ENCODE assay signal across 10 mouse cellular contexts in the genomic region with DNA sequence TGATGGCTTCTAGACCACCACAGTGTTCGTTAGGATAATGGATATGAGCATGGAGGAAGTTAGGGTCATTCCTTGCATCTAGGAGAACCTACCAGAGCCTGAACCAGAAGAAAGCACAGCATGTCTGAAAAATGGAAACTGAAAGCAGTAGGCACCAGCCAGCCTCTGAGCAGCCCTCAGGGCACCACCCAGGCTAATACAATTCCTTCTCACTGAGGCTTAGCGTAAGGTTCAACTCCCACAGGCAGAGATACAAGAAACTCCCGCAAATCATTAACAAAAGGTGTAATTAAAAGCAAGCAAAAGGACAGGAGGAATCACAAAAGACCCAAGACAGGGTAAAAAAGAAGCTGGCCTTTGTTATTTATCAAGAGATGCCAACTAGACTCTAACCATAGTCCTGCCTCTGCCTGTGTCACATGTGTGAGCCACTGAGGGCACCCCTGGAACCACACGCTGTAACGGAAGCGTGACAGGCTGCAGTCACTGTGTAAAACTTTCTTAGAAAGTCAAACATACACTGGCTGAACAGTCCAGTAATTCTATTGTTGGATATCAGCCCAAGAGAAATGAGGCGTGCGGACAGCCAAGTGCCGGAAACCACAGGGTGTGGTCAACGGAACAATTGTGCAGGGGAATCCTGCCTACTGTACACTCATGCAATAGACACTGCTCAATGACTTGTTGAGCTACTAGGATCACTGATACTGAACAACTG. TPM values are rescaled to one million over a fixed set of nuclear protein-coding genes. Genes with fewer than 3 reads are reported as not detected.
DNase-seq lines count a peak whose midpoint lies in the region; ATAC-seq and TF ChIP-seq lines count a peak whose summit lies in the region.
"Had no signal": no experiment of that assay in that cellular context is flagged by ENCODE, and none has a peak within 500 bp of the region (broad histone marks: within the 10 kb centered on the region; RNA-seq: fewer than 3 reads in every experiment).

No protein-coding gene starts in this region.

- no peak overlapping the region for H3K4me3 ChIP-seq in stomach, embryonic 16.5 days (replicated peaks; ENCODE audit: low read length)
- H3K4me3 ChIP-seq in stomach, postnatal 0 days (ENCODE audit: low read depth, low read length) = no peak overlapping the region
- H3K4me3 ChIP-seq in liver, embryonic 14.5 days (ENCODE audit: insufficient read depth in 1 of 2, low read depth in 2 of 2, low read length in 2 of 2) = no peak overlapping the region
- H3K4me3 ChIP-seq in forebrain, embryonic 13.5 days = no peak overlapping the region
- H3K4me3 ChIP-seq: limb, embryonic 12.5 days; neural tube, embryonic 12.5 days had no signal

- intact Hi-C loops in heart, postnatal 10 days (cut with DNase I) = no loop called here

- WGBS in stomach, embryonic 16.5 days = 60% methylated on average over 10 of the region's 10 CpGs
- 37% methylated on average over 10 of the region's 10 CpGs for WGBS in stomach, postnatal 0 days
- WGBS in liver, embryonic 14.5 days (ENCODE audit: insufficient replicate concordance) = 41% methylated on average over 10 of the region's 10 CpGs
- WGBS in forebrain, embryonic 13.5 days = 50% methylated on average over 10 of the region's 10 CpGs

- no peak overlapping the region for H3K27ac ChIP-seq in stomach, embryonic 16.5 days (ENCODE audit: low read length)
- H3K27ac ChIP-seq in stomach, postnatal 0 days (replicated peaks) = no peak overlapping the region
- no peak overlapping the region for H3K27ac ChIP-seq in liver, embryonic 14.5 days
- H3K27ac ChIP-seq in forebrain, embryonic 13.5 days = no peak overlapping the region
- H3K27ac ChIP-seq: limb, embryonic 12.5 days; neural tube, embryonic 12.5 days had no signal

- no peak for TF ChIP-seq EP300 in stomach, postnatal 0 days (optimal IDR thresholded peaks at IDR 0.05)
- no peak for TF ChIP-seq EP300 in liver, embryonic 14.5 days (IDR thresholded peaks at IDR 0.05; ENCODE audit: low read depth)

- 0 out of 2 replicates have a peak, but pooled peaks cover 7% of the 10 kb centered on the region for H3K4me1 ChIP-seq in stomach, embryonic 16.5 days (ENCODE audit: control insufficient read depth, insufficient read depth, low read length)
- no peaks in the 10 kb centered on the region for H3K4me1 ChIP-seq in stomach, postnatal 0 days (replicated peaks; ENCODE audit: control insufficient read depth, insufficient read depth)
- H3K4me1 ChIP-seq in liver, embryonic 14.5 days (replicated peaks; ENCODE audit: control insufficient read depth in 2 of 2, insufficient read depth in 2 of 2, low read length in 1 of 2) = no peaks in the 10 kb centered on the region
- peaks cover 9% of the 10 kb centered on the region for H3K4me1 ChIP-seq in forebrain, embryonic 13.5 days
- H3K4me1 ChIP-seq: limb, embryonic 12.5 days had no signal

- no peak overlapping the region for H3K9ac ChIP-seq in stomach, embryonic 16.5 days (ENCODE audit: low read length)
- no peak overlapping the region for H3K9ac ChIP-seq in stomach, postnatal 0 days (ENCODE audit: low read length)
- H3K9ac ChIP-seq in liver, embryonic 14.5 days (replicated peaks) = no peak overlapping the region
- H3K9ac ChIP-seq in forebrain, embryonic 13.5 days = no peak overlapping the region
- H3K9ac ChIP-seq: limb, embryonic 12.5 days; neural tube, embryonic 12.5 days had no signal

- H3K9me3 ChIP-seq in stomach, embryonic 16.5 days (replicated peaks; ENCODE audit: control insufficient read depth, low read length) = no peaks in the 10 kb centered on the region
- H3K9me3 ChIP-seq in stomach, postnatal 0 days (ENCODE audit: control insufficient read depth, low read length) = no peaks in the 10 kb centered on the region
- H3K9me3 ChIP-seq in liver, embryonic 14.5 days (ENCODE audit: control insufficient read depth, low read length) = no peaks in the 10 kb centered on the region
- H3K9me3 ChIP-seq in forebrain, embryonic 13.5 days (replicated peaks) = no peaks in the 10 kb centered on the region
- H3K9me3 ChIP-seq: limb, embryonic 12.5 days; neural tube, embryonic 12.5 days had no signal

- H3K27me3 ChIP-seq in stomach, embryonic 16.5 days (ENCODE audit: control insufficient read depth, insufficient read depth, low read length) = no peaks in the 10 kb centered on the region
- no peaks in the 10 kb centered on the region for H3K27me3 ChIP-seq in stomach, postnatal 0 days (ENCODE audit: control insufficient read depth, insufficient read depth, low read length)
- no peaks in the 10 kb centered on the region for H3K27me3 ChIP-seq in liver, embryonic 14.5 days (ENCODE audit: control insufficient read depth, insufficient read depth, low read length)
- H3K27me3 ChIP-seq in splenic B cell, adult 2 months (ENCODE audit: control insufficient read depth, insufficient read depth, low read length, poor library complexity, severe bottlenecking) = no peaks in the 10 kb centered on the region
- no peaks in the 10 kb centered on the region for H3K27me3 ChIP-seq in forebrain, embryonic 13.5 days
- H3K27me3 ChIP-seq: neural tube, embryonic 12.5 days had no signal

- ATAC-seq in stomach, embryonic 16.5 days (ENCODE audit: insufficient read depth, low FRiP score) = peak; percentile 29; the same call in 1 of the 2 replicates
- no peak for ATAC-seq in stomach, postnatal 0 days (ENCODE audit: low FRiP score, low TSS enrichment)
- ATAC-seq in liver, embryonic 14.5 days (ENCODE audit: insufficient read depth) = 0 out of 2 replicates have a peak, but pooled peaks have one; percentile 28
- no peak for ATAC-seq in forebrain, embryonic 13.5 days

- H3K36me3 ChIP-seq in stomach, embryonic 16.5 days (ENCODE audit: control insufficient read depth, insufficient read depth, low read length) = no peaks in the 10 kb centered on the region
- no peaks in the 10 kb centered on the region for H3K36me3 ChIP-seq in stomach, postnatal 0 days (ENCODE audit: control insufficient read depth, insufficient read depth, low read length)
- no peaks in the 10 kb centered on the region for H3K36me3 ChIP-seq in liver, embryonic 14.5 days (replicated peaks; ENCODE audit: control insufficient read depth, insufficient read depth, low read depth)
- no peaks in the 10 kb centered on the region for H3K36me3 ChIP-seq in splenic B cell, adult 2 months (ENCODE audit: control insufficient read depth, insufficient read depth, low read length, poor library complexity, severe bottlenecking)
- no peaks in the 10 kb centered on the region for H3K36me3 ChIP-seq in forebrain, embryonic 13.5 days (ENCODE audit: poor library complexity, severe bottlenecking)
- H3K36me3 ChIP-seq: limb, embryonic 12.5 days; neural tube, embryonic 12.5 days had no signal

- TF ChIP-seq CTCF in stomach, postnatal 0 days (IDR thresholded peaks at IDR 0.05; ENCODE audit: low read depth) = no peak
- no peak for TF ChIP-seq CTCF in liver, embryonic 14.5 days (IDR thresholded peaks at IDR 0.05; ENCODE audit: low read depth)

- H3K4me2 ChIP-seq in stomach, embryonic 16.5 days (ENCODE audit: low read depth, low read length) = no peak overlapping the region
- H3K4me2 ChIP-seq in stomach, postnatal 0 days (replicated peaks; ENCODE audit: low read depth) = no peak overlapping the region
- no peak overlapping the region for H3K4me2 ChIP-seq in liver, embryonic 14.5 days (ENCODE audit: low read depth)
- no peak overlapping the region for H3K4me2 ChIP-seq in forebrain, embryonic 13.5 days
- H3K4me2 ChIP-seq: limb, embryonic 12.5 days; neural tube, embryonic 12.5 days had no signal

- no peak for DNase-seq in stomach, postnatal 0 days (ENCODE audit: low spot score)
- peak; percentile 45 to 52 for DNase-seq in heart, postnatal 10 days
- DNase-seq in liver, embryonic 14.5 days (ENCODE audit: low read depth in 3 of 3, low spot score in 3 of 3) = no peak
- DNase-seq in splenic B cell, adult 2 months (ENCODE audit: low read depth, low spot score) = peak; percentile 35
- no peak for DNase-seq in thymus, postnatal 25 days
- no peak for DNase-seq in urinary bladder, postnatal 4 days (ENCODE audit: low spot score in 2 of 2)

RNA-seq across cellular contexts. Expression of gene Lrrc27, which starts 56.3 kb away (rescaled TPM):
- polyA plus RNA-seq in stomach, embryonic 16.5 days (2015; fragmentation: Nextera tagmentation; extraction: Ambion mirVana) = 2.9 and 4.4 TPM in 2 replicates
- polyA plus RNA-seq in stomach, postnatal 0 days (2015; fragmentation: Nextera tagmentation; extraction: Ambion mirVana) = 3.6 and 5.1 TPM in 2 replicates
- 10 to 100 TPM in 1 of 2 experiments, 1 to 10 TPM in 1; 9.3 to 10.0 TPM for total RNA-seq in heart, postnatal 10 days (2021)
- 0.17 and 0.27 TPM in 2 replicates for polyA plus RNA-seq in liver, embryonic 14.5 days (2012; rRNA removed)
- 0.49 and 0.52 TPM in 2 replicates for polyA plus RNA-seq in liver, embryonic 14.5 days (2014; fragmentation: Nextera tagmentation; extraction: Ambion mirVana)
- polyA plus RNA-seq in forebrain, embryonic 13.5 days (2015; fragmentation: Nextera tagmentation; extraction: Ambion mirVana) = 3.6 and 3.7 TPM in 2 replicates

RNA-seq across cellular contexts. Expression of gene Stk32c, which starts 56.6 kb away (rescaled TPM):
- polyA plus RNA-seq in stomach, embryonic 16.5 days (2015; fragmentation: Nextera tagmentation; extraction: Ambion mirVana) = 0.17 TPM in 1 of 2 replicates, not detected in the other
- polyA plus RNA-seq in stomach, postnatal 0 days (2015; fragmentation: Nextera tagmentation; extraction: Ambion mirVana) = 0.11 TPM in 1 of 2 replicates, not detected in the other
- total RNA-seq in heart, postnatal 10 days (2021) = 1 to 10 TPM; 2.8 to 4.6 TPM
- 0.05 and 0.12 TPM in 2 replicates for polyA plus RNA-seq in liver, embryonic 14.5 days (2012; rRNA removed)
- not detected in 2 replicates for polyA plus RNA-seq in liver, embryonic 14.5 days (2014; fragmentation: Nextera tagmentation; extraction: Ambion mirVana)
- polyA plus RNA-seq in forebrain, embryonic 13.5 days (2015; fragmentation: Nextera tagmentation; extraction: Ambion mirVana) = 0.50 and 0.89 TPM in 2 replicates

Comparison
In these comparisons a context has a peak if more than half of its experiments do, and no peak if none do; other contexts are left out.
1. ATAC-seq: peak in stomach, embryonic 16.5 days (single experiment) and liver, embryonic 14.5 days (single experiment); none in stomach, postnatal 0 days (single experiment) and forebrain, embryonic 13.5 days (single experiment).
2. DNase-seq: peak in heart, postnatal 10 days (2 of 2) and splenic B cell, adult 2 months (single experiment); none in stomach, postnatal 0 days (single experiment), liver, embryonic 14.5 days (0 of 3), thymus, postnatal 25 days (single experiment) and urinary bladder, postnatal 4 days (0 of 2).